Mouse (Mus musculus): ENCODE measurements at regions not wholly inside any gene's neighbourhood (a gene's known extent, or its start where the extent isn't known, plus 50 kb on each side); places are given as distances from the start of the nearest gene placed in this dataset.
"Not testable (repeated sequence)": the region's sequence is repeated elsewhere in the genome, so short reads cannot be mapped to it uniquely, and the experiment has no call there.

DNA sequence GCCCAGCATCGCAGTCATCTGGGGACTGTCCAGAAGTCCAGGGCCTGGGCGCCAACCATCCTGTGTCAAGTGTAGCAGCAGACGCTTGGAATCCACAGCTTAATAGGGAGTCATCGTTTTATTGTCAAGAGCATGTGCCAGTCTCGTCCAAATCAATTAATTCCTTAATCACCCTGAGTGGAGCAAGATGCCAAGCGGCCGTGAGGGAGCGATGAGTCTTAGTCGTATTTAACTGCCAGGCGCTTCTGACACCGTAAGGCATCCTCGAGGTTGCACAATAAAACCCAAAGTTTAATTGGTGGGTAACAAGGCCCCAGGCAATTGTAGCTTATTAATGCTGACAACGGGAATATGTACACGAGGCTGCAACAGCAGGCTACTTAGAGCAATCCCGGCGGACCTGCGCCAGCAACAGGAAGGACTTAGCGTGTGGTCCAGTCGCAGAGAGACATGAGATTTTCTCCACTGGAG, 277.6 kb upstream of the Kdm8 start:
- no peak for DNase-seq (ENCODE audit: low spot score)

- no peak for DNase-seq (ENCODE audit: low spot score)
Observed at GRCm38 (mm10) chr7:125167666-125168065, 276.8 kb upstream of the Kdm8 start.

- no peak for DNase-seq (ENCODE audit: low spot score)
Observed at GRCm38 (mm10) chr7:125181548-125181947, 262.9 kb upstream of the Kdm8 start.

GRCm38 (mm10) chr7:125182266-125182665, 262.2 kb upstream of the Kdm8 start:
- no peak for DNase-seq (ENCODE audit: low spot score)

DNA sequence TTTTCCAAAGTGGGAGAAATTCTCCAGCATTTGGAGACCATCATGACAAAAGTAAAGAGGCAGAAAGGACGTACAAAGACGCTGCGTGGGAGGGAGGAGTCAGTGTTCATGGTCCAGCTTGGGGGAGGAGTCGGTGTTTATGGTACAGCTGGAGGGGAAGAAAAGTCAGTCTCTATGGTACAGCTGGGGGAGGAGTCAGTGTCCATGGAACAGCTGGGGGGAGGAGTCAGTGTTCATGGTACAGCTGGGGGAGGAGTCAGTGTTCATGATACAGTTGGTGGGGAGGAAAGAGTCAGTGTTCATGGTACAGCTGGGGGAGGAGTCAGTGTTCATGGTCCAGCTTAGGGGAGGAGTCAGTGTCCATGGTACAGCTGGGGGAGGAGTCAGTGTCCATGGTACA, 261.5 kb upstream of the Kdm8 start:
- not testable (repeated sequence) for DNase-seq (ENCODE audit: low spot score)

- DNase-seq (ENCODE audit: low spot score): no peak
Observed at GRCm38 (mm10) chr7:125185037-125185679, 259.3 kb upstream of the Kdm8 start.

GRCm38 (mm10) chr7:125187011-125187740, 257.3 kb upstream of the Kdm8 start:
- no peak for DNase-seq (ENCODE audit: low spot score)

DNA sequence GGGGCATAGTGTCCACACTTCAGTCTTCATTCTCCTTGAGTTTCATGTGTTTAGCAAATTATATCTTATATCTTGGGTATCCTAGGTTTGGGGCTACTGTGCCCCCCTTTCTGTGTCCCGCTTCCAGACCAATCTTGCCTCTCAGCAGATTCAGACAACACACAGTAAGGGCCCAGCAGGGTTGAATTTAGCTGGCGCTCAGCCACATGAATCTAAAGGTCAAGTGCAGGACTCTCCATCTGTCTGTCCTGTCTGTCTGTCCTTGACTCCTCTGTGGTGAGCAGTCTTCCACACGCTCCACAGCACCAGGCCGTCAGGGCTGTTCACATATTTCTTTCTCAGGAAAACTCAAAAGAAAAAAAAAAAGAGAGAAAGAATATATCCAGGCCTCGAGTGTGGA, 255.5 kb upstream of the Kdm8 start:
- DNase-seq (ENCODE audit: low spot score): no peak

DNA sequence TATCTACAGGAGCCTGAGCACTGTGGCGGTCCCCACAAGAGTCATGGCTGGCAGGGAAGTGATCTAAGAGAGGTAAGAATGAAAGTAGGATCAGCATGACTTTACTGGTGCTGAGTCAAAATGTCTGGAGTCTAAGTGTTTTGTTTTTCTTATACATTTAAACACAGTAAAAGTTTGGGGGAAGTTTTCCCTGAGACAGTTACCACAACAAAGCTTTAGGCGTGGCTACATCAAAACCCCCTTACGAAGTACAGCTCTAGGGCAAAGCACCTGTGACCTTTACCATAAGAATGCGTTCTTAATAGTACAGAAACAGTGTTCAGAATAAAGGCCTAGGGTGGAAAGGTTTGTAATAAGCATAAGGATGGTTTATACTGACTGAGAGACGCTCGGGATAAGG, 254.4 kb upstream of the Kdm8 start:
- no peak for DNase-seq (ENCODE audit: low spot score)

- DNase-seq (ENCODE audit: low spot score): no peak
Observed at GRCm38 (mm10) chr7:125191313-125191712, 253.2 kb upstream of the Kdm8 start.

DNA sequence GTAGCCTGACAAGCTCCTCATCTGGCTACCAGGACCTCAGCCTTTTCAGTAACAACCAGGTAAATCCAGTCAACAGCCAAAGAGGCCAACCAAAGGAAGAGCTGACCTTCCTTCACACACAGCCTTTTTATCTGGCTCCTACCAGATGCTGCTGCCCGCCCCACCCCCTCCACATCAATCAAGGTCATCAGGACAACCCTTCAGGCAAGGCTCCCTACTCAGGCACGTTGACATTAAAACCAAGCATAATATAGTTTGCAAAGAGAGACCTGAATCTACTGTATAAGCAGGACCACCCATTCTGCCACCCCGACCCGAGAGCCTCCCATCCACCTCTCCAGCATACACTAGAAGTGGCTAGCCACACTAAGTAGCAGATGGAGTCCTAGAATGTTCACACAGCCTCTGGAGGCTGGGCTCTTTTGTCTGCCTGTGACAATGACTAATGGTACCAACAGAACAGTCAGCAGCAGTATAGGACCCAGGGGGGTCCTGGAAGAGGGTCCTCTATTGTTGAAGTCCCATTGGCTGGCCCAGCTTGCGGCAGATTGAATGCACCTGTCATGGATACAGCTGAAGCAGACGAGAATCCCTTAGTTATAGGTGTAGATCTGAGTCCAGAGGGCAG, 233.0 kb upstream of the Kdm8 start:
- DNase-seq (ENCODE audit: low spot score): no peak

- no peak for DNase-seq (ENCODE audit: low spot score)
Observed at GRCm38 (mm10) chr7:125214036-125214435, 230.4 kb upstream of the Kdm8 start.

GRCm38 (mm10) chr7:125217630-125218029, 226.8 kb upstream of the Kdm8 start:
- no peak for DNase-seq (ENCODE audit: low spot score)

DNA sequence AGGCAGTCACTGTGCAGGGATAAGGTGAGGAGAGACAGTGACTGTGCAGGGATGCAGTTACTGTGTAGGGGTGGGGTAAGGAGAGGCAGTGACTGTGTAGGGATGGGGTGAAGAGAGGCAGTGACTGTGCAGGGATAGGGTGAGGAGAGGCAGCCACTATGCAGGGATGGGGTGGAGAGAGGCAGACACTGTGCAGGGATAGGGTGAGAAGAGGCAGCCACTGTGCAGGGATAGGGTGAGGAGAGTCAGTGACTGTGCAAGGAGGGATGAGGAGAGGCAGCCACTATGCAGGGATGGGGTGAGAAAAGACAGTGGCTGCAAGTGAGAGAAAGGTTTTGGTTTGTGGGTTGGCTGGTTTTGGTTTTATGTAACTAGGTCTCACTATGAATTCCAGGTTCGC, 221.8 kb upstream of the Kdm8 start:
- no peak for DNase-seq (ENCODE audit: low spot score)

- DNase-seq (ENCODE audit: low spot score): no peak
Observed at GRCm38 (mm10) chr7:125234911-125235310, 209.6 kb upstream of the Kdm8 start.

DNA sequence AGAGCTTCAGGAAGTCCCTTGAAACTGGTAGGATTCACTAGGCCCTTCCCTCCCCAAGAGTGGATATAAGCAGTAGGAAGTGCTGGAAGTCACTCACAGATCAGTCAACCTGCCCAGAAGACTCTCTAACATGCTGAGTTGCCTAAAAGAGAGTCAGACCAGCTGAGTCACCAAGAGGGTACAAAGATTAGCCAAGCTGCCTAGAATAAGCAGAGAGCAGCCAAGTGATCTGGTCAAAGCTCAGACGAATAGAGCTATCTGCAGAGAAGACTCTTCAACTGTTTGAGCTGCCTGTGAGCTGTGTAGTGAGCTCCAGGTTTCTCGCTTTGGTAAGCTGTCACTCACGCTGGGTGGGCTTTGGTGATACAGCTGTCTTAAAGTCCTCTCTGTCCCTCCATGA, 207.4 kb upstream of the Kdm8 start:
- no peak for DNase-seq (ENCODE audit: low spot score)

GRCm38 (mm10) chr7:125243021-125243420, 201.5 kb upstream of the Kdm8 start:
- no peak for DNase-seq (ENCODE audit: low spot score)

- DNase-seq (ENCODE audit: low spot score): no peak
Observed at GRCm38 (mm10) chr7:125248386-125248785, 196.1 kb upstream of the Kdm8 start.

DNA sequence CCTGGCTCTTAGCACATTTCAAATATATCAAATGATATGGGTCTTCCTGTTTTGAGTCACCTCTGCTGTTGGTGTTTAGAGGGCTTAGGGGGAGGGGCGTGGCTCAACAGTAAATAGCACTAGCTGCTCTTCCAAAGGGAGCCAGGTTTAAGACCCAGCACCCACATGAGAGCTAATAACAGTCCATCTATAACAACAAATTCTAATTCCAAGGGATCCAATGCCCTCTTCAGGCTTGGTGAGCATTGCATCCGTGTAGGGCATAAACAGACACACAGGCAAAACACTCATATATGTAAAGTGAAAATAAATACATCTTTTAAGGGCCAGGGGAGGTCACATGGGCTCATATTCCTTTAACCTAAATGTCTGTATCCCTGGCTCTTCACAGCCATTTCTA, 194.1 kb upstream of the Kdm8 start:
- no peak for DNase-seq (ENCODE audit: low spot score)

DNA sequence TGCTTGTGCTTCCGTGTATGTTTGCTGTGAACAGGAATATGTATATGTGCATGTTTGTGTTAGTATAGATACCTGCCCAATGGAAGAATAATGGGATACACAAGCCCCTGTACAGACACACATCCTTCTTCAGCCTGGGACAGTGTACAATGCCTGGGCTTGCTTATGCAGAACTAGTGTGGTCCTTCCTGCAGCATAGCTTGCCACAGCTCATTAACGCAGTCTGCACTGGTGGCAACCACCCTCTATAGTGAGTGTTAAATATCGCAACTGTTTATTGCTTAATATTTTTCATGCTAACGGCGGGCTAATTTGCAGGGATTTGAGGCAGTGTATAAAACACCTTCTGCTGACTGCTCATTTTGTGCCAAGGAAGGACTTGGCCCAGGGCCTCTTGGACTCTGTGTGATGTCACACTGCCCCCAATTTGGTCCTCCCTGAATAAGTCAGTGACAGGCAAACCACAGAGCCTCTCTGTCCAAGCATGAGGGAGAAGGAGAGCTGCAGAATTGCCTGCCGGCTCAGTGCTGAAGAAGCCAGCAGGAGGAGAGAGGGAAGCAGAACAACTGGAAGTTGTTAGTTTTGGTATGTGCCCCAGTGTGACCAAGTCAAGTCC, 193.4 kb upstream of the Kdm8 start:
- DNase-seq (ENCODE audit: low spot score): no peak

DNA sequence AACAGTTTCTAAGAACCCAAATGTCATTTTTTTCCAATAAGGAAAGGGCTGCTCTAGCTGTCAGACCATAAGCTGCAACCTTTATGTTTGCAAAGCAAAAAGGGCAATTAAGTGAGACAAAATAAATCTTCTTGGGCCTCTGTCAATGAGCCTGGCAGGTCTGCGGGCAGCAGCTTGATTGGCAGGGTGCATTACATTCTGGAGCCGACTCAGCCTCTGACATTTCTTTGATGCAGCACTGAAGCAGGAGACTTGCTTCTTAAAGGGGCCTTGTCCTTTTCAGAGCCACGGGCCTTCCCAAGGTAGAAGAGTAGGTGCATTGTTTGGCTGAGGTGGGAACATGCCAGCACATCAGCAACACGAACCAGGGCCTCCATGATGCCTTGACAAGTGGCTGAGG, 190.2 kb upstream of the Kdm8 start:
- no peak for DNase-seq (ENCODE audit: low spot score)

- no peak for DNase-seq (ENCODE audit: low spot score)
Observed at GRCm38 (mm10) chr7:125259016-125259415, 185.5 kb upstream of the Kdm8 start.

DNA sequence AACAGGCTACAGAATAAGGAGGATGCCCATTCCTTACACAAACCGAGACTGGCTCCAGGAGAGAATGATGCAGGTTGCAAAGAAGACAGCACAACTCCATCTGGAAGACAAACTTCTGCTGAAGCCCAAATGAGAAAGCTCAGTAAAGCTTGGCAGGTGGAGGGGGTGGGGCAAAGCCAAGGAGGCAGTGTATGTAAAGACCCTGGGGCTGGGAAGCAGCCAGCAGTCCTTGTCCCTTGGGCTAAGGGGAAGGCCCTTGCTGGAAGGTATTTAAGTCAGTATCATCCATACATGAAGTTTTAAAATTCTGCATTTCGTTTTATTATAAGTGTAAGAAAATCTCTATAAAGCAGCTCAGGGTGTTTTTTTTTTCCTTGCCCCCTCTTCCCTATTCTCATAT, 182.3 kb upstream of the Kdm8 start:
- no peak for DNase-seq (ENCODE audit: low spot score)
